Mouse (Mus musculus) CH12F3 (cell line): ENCODE measurements around the gene AI661453.

Source experiments
- in situ Hi-C: fragments of 300-500 bp; cut with MboI; formaldehyde crosslinking; loops from 2 replicates; pipeline ENCODE4 v1.14.3; 2020; ENCODE audit warnings: low sequenced_read_pairs

AI661453 gene

DNA sequence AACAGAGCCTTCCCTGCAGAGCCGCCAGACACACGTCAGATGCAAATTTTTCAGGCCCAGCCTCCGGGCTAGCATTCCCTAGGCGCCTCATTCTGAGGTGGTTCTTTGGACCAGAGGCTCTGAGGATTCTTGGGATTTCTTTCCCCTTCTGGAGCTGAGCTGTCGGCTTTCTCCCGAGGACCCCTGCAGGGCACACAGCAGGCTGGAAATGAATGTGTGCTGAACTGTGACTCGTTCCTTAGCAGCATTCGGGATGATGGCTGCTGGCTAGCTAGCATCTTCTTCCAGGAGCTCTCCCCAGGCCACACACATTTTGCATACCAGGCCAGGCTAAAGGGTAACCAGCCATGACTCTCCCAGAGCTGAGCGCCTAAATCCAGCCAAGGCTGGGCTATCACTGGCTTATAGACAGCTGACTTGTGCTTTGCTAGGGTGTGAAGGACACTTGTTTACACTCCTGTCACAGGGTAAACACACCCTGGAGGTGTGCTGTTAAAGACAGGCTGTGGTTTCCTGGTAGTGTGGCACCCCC is 4.0 kb downstream of the AI661453 start:
- in situ Hi-C loops, result no loop called here

DNA sequence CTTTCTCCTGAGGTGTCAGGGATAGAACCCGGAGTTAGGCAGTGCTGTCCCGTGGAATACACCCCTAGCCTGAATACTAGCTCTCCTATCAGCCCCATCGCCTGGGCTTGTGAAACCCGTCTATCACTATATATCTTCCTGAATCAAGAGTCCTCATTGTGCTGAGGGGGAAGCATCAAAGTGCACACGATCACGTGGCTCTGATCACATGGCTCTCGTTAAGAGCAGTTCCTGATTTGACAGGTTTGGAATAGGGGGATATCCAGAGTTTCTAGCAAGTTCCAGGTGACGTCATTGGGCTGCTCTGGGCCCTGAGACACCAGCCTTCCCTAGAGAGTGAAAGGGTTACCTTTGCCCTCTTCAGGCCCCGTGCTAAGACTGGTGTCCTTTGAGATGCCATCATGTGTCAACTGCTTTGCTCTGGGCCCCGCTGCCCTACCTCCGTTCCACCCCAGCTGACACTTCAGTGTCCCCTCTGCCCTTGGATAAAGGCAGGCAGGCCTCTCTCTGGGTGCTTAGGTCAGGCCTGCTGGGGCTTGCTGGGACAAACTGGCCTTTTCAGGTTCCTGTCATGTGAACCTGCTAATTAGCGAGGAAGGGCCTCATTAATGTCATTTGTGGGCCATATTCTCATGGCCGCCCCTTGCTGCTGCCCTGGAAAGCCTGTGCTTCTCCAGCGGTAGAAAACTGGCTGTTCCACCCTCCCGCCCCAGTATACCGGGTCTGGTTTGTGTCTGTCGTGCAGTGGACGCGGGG is 5.1 kb downstream of the AI661453 start:
- in situ Hi-C loops, result no loop called here

DNA sequence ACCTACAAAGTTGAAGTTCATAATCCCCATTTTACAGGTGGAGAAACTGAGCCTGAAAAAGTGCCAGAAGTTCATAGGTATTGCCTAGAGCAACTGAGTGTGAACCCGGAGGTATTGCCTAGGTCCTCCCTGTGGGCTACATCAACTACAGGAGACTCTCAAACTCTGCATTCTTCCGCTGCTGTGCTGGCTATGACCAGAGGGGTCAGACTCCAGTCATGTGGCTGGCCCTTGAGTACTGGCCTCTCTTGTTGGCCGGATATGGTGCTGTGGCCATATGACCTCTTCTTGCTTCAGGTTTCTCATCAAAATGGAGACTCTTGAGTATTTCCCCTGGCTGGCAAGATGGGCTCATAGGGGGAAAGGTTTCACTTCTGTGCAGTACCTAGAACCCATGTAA is 5.9 kb downstream of the AI661453 start:
- in situ Hi-C loops, result no loop called here

DNA sequence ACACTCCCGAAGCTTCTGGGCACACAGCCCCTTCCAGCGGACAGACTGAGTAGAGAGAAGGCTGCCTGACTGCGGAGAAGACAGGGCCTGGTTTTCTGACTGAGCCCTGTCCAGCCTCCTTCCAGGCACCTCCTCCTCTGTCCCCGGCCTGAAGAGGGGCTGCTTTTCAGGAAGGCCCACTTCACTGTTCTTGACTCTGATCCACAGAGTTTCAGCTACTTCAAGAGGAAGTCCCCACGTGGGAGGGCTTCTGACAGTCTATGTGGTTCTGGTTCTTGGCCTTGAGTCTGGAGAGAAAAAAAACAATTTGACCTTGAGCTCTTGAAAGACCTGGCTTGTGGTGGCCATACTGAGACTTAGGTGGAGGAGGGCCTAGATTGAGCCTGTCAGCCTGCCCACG is 7.7 kb downstream of the AI661453 start:
- in situ Hi-C loops, result no loop called here

DNA sequence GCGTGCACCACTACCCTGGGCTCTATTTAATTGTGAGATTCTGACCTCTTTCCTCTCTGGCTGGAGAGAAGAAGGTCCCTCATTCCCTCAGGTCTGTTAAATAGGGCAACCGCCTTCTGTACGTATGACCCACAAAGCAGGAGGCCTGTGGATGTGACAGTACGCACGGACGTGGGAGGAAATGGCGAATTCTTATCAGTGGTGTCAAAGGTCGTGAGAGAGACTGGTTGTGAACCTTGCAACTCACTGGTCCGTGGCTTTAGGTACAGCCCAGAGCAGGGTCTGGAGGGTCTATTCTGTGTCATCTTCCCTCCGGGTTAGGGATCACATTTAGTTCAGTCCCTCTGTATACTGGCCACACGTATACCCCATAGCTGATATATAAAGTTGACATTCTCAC is 9.1 kb downstream of the AI661453 start:
- in situ Hi-C loops, result no loop called here

DNA sequence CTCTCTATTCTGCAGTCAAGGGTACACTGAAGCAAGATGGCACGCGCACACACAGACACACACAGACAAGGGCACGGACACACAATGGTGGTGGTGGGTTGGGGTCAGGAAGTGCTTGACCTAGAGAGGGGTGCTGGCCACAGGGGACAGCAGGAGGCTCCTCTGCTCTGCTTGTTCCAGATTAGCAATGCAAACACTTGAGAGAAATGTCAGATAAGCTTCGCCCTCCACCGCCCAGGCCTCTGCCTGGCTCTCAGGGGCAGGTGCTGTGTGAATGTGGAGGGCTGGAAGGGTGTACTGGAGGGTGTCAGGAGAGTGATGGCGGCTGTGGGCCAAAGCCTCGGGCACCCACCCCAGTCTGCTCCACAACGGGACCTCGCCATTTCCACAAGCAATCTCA is 9.6 kb downstream of the AI661453 start:
- in situ Hi-C loops, result no loop called here

DNA sequence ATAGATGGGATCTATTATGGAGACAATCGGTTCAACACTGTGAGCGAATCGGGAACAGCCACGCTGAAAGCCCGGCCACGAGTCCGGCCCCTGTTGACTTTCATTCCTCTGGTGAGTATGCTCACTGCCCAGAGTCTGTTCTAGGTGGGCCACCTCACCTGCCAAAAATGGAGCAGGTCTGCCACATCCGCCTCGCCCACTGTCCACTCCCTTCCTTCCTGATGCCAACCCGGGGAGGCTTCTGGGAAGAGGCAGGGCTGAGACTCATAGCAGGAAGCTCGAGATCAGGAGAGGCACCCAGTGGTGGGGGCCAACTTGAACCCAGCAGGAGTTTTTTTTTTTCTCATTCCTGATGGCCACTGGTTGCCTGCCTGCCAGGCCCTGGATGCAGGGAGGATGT is 10.1 kb downstream of the AI661453 start:
- in situ Hi-C loops, result no loop called here

DNA sequence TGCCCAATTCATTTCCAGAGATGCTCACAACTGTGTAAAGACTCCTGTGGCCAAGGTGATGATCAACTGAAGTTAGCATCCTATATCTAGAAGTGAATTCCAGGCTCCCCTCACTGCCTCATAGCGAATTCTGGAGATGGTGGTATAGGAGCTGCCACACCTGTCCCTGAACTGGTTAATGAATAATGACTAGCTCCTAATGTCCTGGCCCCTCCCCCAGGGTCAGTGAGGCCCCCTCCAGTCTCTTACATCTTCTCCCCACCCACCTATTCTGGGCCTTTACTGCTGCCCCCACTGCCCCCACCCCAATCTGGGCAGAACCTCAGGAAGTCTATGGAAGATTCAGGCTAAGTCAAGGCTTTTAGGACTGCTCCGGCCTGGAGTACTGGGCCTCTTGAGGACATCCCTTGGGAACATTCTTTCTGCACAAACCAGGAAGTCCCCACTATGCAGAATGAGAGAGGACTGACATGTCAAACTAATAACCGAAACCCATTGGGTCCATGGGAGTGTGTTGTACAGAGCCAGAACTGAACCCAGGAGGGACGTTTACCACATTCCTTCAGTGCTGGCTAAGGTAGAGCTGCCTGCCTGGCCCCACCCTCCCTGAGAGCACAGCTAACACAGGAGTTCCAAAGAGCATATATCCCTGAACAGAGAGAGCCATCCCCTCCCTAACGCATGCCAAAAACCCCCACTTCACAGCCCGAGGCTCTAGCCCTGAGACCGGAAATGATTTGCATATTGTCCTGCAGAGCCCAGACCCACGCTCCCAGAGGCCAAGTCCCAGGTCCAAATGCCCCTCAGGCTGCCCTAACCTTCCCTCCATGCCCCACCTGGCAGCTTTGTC is 12.3 kb downstream of the AI661453 start:
- in situ Hi-C loops, result no loop called here

DNA sequence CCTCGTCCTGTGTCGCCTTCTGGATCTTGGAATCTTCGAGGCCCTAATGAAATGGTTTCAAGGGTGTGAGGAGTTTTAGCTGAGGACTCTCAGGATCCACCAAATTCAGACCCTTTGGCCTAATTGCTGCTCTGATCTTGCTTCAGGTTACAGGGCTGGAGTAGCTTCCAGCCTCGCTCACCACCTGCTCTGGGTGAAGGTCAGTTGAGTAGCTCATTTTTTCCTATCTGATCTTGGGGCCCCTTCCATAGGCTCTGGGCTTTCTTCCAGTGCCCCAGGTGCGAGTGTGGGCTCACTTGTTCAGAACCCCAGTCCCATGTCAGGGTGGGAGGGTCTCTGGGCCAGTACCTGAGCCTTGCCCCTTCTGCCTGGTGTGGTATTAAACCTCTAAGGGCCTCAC is 13.0 kb downstream of the AI661453 start:
- in situ Hi-C loops, result no loop called here

DNA sequence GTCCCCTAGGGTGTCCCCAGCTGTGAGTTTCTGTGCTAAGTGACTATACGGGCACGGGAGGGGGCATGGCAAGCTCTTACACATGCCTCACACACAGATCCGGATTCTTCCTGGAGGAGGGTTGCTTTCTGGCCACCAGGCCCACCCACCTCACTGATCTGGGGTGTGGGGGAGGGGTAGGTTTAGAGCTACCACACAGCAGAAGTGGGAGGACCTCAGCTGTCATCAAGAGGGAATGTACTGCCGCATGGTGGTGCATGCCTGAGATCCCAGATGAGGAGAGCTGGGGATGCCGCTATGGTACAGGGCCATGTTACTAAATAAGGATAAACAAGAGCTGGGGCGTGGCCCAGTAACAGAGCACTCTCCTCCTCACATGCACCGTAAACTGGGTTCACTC is 13.8 kb downstream of the AI661453 start:
- in situ Hi-C loops, result no loop called here

DNA sequence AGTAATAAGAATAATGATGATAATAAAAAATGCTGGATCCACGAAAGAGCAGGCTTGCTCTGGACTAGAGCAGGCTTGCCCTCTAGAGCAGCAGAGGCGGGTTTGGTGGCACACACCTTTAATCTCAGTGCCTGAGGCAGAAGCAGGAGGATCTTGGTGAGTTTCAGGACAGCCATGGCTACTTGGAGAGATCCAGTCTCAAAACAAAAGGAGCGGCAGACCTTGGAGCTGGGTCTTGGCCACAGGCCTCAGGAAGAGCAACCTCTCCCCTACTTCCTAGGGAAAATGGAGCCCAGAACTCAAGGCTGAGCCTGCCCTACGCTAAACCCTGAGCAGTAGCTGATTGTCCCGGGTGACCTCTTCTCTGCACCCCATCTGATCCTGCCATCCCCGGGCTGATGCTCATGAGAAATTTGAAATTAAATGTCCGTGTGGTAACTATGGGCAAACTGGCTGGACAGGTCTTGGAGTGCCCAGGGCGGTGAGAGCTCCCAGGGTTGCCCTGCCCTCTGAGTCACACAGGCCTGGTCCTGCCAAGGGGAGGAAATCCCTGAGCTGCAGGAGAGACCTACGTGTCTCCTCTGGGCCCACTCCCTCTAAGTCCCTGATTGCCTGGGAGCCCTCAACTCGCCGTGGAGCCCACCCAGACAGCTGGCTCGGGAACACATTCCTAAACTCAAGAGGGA is 14.6 kb downstream of the AI661453 start:
- in situ Hi-C loops, result no loop called here

DNA sequence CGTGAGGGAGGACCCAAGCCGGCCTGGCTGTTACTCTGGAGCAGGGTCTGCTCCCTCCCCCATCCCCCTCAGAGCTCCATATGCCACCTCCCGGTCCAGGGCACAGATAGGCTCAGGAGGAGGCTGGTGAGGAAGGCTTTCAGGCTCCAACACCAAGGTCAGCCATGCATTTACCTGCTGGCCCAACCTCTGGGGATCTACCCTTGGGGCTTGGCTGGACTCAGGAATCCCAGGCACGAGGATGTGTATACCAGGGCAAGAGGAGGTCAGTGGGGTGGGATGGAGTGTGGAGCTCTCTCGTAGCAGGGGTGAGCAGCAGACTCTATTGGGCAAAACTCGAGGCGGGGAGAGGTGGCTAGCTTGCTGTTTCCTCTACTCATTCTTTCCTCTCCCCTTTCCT is 16.5 kb downstream of the AI661453 start:
- in situ Hi-C loops, result no loop called here

DNA sequence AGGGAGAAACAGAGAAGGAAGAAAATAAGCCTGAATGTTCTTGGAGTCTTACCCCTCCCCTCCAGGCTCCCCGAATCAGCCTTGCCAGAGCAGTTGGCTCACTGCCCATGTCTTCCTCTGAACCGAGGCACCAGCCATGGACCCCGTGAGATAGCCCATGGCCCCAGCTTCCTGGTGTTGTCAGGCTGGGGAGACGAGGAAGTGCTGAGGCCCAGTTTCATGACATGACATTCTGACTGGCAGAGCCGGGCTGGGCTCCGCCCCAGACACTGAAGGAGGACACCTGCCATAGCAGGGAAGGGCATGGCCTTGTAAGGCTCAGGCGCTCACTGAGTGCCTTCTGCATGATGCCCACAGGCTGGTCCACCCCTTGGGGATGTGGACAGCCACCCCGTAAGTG is 18.3 kb downstream of the AI661453 start:
- in situ Hi-C loops, result no loop called here

DNA sequence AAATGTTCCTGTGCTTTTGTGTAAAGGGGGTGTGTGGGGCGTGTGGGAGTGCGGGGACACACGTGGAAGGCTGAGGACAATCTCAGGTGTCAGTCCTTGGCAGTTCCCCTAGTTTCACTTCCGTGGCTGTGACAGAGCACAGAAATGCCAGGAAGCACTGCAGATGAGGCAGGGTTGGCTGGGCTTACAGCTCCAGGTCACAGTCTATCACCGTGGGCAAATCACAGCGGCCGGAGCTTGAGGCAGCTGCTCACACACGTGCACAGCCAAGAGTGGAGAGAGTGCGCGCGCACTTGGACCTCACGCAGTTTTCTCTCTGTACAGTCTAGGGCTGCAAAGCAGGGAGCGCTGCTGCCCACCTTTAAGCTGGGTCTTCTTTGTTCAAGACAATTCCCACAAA is 21.9 kb downstream of the AI661453 start:
- in situ Hi-C loops, result no loop called here

DNA sequence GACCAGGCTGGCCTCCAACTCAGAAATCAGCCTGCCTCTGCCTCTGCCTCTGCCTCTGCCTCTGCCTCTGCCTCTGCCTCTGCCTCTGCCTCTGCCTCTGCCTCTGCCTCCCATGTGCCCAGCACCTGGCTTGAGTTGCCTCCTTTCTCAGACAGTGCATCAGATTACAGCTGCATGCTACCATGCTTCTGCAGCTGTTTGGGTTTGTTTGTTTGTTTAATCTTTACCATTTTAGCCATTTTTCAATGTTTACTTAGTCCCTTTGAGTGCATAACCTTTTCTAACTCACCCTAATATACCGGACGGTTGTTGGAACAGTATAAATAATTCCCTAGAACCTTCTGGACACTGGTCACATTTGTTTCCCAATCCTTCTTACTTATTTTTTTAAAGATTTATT is 22.5 kb downstream of the AI661453 start:
- in situ Hi-C loops, result no loop called here

DNA sequence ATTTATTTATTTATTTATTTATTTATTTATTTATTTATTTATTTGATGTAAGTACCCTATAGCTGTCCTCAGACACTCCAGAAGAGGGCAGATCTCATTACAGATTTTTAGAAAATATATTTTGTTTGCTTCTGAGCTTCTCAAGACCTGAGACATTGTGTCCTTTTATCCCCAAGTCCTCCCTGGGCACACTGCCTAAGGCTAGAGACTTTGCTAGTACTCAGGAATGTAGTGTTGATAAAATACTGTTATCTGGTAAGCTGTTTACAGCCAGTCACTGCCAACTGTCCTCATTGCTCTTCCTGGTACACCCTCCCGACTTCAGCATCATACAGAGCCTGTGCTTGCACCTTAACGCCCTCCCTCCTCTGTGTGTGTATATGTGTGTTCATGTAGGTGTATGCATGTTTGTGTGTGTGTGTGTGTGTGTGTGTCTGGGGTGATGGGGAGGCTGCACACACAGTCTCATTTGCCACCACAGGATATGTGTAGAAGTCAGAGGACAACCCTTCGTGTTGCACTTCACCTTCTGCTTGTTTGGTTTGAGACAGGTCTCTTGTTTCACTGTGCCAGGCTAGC is 23.0 kb downstream of the AI661453 start:
- in situ Hi-C loops, result no loop called here

DNA sequence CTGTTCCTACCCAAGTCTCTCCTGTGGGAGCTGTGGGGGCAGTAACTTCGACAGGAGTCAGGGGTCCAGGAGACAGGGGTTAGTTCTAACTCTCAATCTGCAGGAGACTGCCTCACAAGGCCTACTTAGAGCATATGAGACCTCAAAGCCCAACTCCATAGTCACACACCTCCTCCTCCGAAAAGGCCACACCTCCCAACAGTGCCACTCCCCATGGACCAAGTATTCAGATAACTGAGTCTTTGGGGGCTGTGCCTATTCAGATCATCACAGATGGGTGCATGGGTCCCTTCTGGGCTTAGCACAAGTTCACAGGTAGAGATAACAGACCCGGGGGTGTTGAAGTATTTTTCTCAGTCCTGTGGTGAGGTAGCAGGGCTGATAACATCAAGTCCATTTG is 25.3 kb downstream of the AI661453 start:
- in situ Hi-C loops, result no loop called here

DNA sequence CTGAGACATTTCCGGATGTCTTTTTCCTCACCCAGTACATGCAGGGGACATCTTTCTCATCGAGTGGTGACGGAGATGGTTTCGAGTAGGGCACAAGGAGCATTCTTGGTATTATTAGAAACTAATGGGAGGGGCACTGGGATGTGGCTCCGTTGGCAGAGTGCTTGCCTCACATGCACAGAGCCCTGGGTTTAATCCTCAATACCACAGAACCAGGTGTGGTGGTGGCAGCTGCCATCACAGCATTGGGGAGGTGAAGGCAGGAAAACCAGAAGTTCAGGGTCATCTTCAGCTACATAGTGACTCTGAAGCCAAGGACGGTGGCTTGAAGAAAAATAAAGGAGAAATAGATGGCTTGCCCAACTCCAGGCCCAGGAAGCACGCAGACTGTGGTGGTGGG is 25.8 kb downstream of the AI661453 start:
- in situ Hi-C loops, result no loop called here

DNA sequence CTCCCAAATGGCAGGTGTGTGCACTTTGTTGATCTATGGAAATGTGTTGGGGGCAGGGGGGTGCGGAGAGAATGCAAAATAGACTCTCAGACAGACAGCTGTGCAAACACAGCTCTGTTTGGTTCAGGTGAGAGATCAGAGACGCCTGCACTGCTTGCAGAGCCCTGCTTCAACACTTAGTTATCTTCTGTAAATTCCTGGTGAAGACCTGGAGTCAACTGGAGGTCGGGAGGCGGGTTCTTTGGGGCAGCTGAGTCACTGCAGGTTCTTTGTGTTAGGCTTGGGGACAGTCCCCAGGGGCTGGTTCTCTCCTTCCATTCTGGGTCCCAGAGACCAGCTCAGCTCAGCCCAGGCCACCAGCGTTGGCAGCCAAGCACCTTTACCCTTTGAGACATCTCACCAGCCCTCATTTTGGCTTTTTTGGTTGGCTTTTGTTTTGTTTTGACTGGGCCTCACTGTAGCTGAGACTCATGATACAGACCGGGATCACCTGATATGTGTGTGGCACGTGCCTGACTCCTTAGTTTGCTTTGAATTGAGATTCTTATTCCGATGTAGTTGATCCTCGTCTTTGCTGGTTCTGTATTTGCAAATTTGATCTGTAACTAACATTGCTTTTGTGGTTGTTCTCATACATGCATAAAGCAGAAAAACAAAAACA is 26.4 kb downstream of the AI661453 start:
- in situ Hi-C loops, result no loop called here

DNA sequence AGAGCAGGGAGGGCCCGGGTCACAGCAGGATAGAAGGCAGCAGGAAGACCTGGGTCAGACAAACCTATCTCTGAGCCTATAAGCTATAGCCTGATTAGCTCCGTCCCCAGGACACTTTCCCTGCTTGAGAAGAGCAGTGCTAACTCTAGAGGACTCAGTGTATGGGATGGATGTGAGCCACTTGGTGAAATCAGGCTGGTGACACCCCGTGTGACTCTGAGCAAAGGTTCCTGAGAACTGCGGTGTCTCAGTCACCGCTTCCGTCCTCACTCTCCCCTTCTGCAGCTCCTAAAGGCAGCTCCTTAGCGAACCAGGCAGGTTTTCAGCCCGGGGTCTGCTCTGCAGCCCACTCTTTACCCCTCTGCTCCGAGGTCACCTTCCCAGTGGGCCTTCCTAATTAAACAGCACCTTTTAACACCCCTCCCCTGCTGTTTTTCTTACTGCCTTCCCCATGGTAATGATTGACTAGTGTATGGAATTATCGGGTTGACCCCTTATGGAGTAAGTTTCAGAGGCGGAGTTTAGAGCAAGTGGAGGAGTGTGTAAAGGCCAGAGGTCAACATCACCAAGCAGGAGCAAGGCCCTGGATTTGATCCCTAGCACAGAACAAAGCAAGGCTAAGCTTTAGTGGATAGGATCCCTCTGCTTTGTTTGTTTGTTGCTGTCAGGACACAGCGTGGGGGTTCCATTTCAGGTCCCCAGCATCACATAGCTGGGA is 28.0 kb downstream of the AI661453 start:
- in situ Hi-C loops, result no loop called here
